Mouse (Mus musculus): ENCODE measurements at regions not wholly inside any gene's neighbourhood (a gene's known extent, or its start where the extent isn't known, plus 50 kb on each side); places are given as distances from the start of the nearest gene placed in this dataset.

- Histone ChIP-seq H3K36me3 (no peaks in the 10 kb centered on the region), H3K27me3 (ENCODE audit: low read depth, poor library complexity, severe bottlenecking) (no peaks in the 10 kb centered on the region), H3K27ac (replicated peaks) (no peak overlapping the region), H3K4me3 (no peak overlapping the region), H3K9me3 (replicated peaks) (no peaks in the 10 kb centered on the region), H3K4me1 (no peaks in the 10 kb centered on the region)
- no peak for DNase-seq (ENCODE audit: low spot score)
- WGBS = 82% methylated on average over 1 of the region's 1 CpGs
Observed at GRCm38 (mm10) chr15:42275117-42275516, 2141.0 kb downstream of the 9330182O14Rik start.

DNA sequence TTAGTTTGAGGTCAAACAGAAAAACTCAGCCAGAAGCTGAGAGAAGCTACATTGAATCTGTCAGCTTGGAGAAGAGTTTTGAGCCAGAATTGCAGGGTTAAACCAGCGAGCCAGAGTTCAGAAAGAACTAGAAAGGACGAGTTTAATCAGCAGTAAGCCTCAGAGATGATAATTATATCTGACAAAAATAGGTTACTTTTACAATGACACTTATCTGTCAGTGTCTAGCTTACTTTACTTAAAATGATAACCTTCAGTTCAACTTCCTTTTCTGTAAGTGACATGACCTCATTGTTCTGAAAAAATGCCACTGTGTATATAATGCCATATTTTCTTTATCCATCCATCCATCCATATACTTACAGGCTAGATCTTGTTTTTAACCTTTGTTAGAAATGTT, 2143.1 kb downstream of the 9330182O14Rik start:
- no peak for DNase-seq (ENCODE audit: low spot score)
- 82% methylated on average over 2 of the region's 2 CpGs for WGBS
- no peaks in the 10 kb centered on the region for H3K4me1 ChIP-seq
- no peak overlapping the region for H3K27ac ChIP-seq (replicated peaks)
- H3K27me3 ChIP-seq (ENCODE audit: low read depth, poor library complexity, severe bottlenecking) = no peaks in the 10 kb centered on the region
- H3K4me3 ChIP-seq = no peak overlapping the region
- H3K36me3 ChIP-seq = no peaks in the 10 kb centered on the region
- H3K9me3 ChIP-seq (replicated peaks) = no peaks in the 10 kb centered on the region

DNA sequence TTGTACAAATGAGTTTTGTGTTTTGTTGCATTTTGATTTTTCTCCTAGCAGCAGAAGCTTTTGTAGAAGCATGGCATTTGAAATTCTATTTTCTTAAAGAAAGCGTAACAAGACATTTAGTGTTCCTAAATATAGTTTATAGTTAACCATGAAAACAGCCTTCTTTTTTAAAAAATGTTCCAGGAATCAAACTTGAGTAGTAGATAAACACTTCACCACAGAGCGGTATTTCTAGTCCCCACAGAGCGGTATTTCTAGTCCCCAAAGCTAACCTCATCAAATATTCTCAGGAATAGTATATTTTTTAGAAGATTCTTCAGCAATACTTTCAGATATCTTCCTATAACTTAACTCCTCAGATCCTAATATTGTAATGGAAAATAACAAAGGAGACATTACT, 2146.6 kb downstream of the 9330182O14Rik start:
- no peaks in the 10 kb centered on the region for H3K36me3 ChIP-seq
- WGBS = 98% methylated on average over 3 of the region's 3 CpGs
- no peaks in the 10 kb centered on the region for H3K27me3 ChIP-seq (ENCODE audit: low read depth, poor library complexity, severe bottlenecking)
- H3K4me1 ChIP-seq = no peaks in the 10 kb centered on the region
- H3K27ac ChIP-seq (replicated peaks) = no peak overlapping the region
- DNase-seq (ENCODE audit: low spot score) = no peak
- no peaks in the 10 kb centered on the region for H3K9me3 ChIP-seq (replicated peaks)
- no peak overlapping the region for H3K4me3 ChIP-seq

GRCm38 (mm10) chr15:42296406-42296805, 2162.2 kb downstream of the 9330182O14Rik start:
- DNase-seq (ENCODE audit: low spot score) = no peak
- 53% methylated on average over 4 of the region's 4 CpGs for WGBS
- no peaks in the 10 kb centered on the region for H3K4me1 ChIP-seq
- no peaks in the 10 kb centered on the region for H3K9me3 ChIP-seq (replicated peaks)
- H3K4me3 ChIP-seq = no peak overlapping the region
- no peaks in the 10 kb centered on the region for H3K27me3 ChIP-seq (ENCODE audit: low read depth, poor library complexity, severe bottlenecking)
- no peak overlapping the region for H3K27ac ChIP-seq (replicated peaks)
- H3K36me3 ChIP-seq = no peaks in the 10 kb centered on the region

DNA sequence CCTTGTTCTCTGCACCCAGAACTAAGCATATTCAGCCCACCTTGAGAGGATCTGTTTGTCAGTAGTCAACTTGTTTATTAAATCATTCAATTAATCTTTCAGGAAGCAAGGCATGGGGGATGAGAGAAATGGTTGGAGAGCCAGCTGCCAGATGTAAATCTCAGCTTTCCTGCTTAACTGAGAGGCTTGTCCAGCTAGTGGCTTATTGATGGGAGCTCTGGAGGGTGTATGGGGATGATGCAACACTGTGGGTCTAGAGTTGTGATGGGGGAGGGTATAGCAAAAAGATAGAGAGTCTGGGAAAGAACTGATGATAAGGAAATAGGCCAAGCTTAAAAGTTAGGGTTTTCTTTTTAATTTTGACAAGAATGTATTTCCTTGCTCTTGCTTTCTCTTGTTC, 2163.3 kb downstream of the 9330182O14Rik start:
- Histone ChIP-seq H3K4me1 (no peaks in the 10 kb centered on the region), H3K36me3 (no peaks in the 10 kb centered on the region), H3K9me3 (replicated peaks) (no peaks in the 10 kb centered on the region)

GRCm38 (mm10) chr15:42301956-42302355, 2167.8 kb downstream of the 9330182O14Rik start:
- DNase-seq (ENCODE audit: low spot score) = no peak
- no peaks in the 10 kb centered on the region for H3K36me3 ChIP-seq
- no peak overlapping the region for H3K27ac ChIP-seq (replicated peaks)
- no peak overlapping the region for H3K4me3 ChIP-seq
- H3K9me3 ChIP-seq (replicated peaks) = no peaks in the 10 kb centered on the region
- H3K27me3 ChIP-seq (ENCODE audit: low read depth, poor library complexity, severe bottlenecking) = no peaks in the 10 kb centered on the region
- 86% methylated on average over 1 of the region's 1 CpGs for WGBS
- no peaks in the 10 kb centered on the region for H3K4me1 ChIP-seq

More for the DNA sequence above, 2163.3 kb downstream of the 9330182O14Rik start:
- no peak for DNase-seq (ENCODE audit: low spot score)
- no peak overlapping the region for H3K4me3 ChIP-seq
- no peak overlapping the region for H3K27ac ChIP-seq (replicated peaks)
- no peaks in the 10 kb centered on the region for H3K27me3 ChIP-seq (ENCODE audit: low read depth, poor library complexity, severe bottlenecking)

GRCm38 (mm10) chr15:42304097-42304496, 2169.9 kb downstream of the 9330182O14Rik start:
- DNase-seq (ENCODE audit: low spot score) = no peak
- Histone ChIP-seq H3K36me3 (no peaks in the 10 kb centered on the region), H3K27me3 (ENCODE audit: low read depth, poor library complexity, severe bottlenecking) (no peaks in the 10 kb centered on the region), H3K9me3 (replicated peaks) (no peaks in the 10 kb centered on the region), H3K4me1 (no peaks in the 10 kb centered on the region), H3K27ac (replicated peaks) (no peak overlapping the region), H3K4me3 (no peak overlapping the region)
- 83% methylated on average over 3 of the region's 3 CpGs for WGBS

DNA sequence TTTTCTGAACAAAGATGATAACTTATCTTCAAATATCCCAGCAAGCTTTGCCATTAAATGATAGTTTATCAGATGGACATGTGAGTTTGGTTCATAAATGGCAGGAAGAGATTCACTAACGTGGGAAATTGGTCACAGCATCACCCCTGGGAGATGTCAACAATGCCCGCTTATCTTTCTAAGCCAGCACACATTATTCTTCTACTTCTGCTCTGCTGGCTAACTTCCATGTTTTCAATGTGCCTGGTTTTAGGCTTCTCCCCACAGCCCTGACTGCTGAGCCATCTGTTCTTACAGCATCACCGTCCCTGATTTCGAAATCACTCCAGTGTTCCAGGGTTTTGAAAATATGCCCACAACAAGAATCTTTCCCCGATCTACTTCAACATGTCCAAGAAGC, 2175.4 kb downstream of the 9330182O14Rik start:
- 77% methylated on average over 5 of the region's 5 CpGs for WGBS
- Histone ChIP-seq H3K36me3 (no peaks in the 10 kb centered on the region), H3K9me3 (replicated peaks) (no peaks in the 10 kb centered on the region), H3K4me1 (no peaks in the 10 kb centered on the region), H3K4me3 (no peak overlapping the region), H3K27ac (replicated peaks) (no peak overlapping the region), H3K27me3 (ENCODE audit: low read depth, poor library complexity, severe bottlenecking) (no peaks in the 10 kb centered on the region)
- DNase-seq (ENCODE audit: low spot score) = no peak

GRCm38 (mm10) chr15:42311166-42311565, 2177.0 kb downstream of the 9330182O14Rik start:
- Histone ChIP-seq H3K36me3 (no peaks in the 10 kb centered on the region), H3K9me3 (replicated peaks) (no peaks in the 10 kb centered on the region), H3K27ac (replicated peaks) (no peak overlapping the region), H3K4me1 (no peaks in the 10 kb centered on the region), H3K27me3 (ENCODE audit: low read depth, poor library complexity, severe bottlenecking) (no peaks in the 10 kb centered on the region), H3K4me3 (no peak overlapping the region)
- 80% methylated on average over 4 of the region's 4 CpGs for WGBS
- DNase-seq (ENCODE audit: low spot score) = no peak

DNA sequence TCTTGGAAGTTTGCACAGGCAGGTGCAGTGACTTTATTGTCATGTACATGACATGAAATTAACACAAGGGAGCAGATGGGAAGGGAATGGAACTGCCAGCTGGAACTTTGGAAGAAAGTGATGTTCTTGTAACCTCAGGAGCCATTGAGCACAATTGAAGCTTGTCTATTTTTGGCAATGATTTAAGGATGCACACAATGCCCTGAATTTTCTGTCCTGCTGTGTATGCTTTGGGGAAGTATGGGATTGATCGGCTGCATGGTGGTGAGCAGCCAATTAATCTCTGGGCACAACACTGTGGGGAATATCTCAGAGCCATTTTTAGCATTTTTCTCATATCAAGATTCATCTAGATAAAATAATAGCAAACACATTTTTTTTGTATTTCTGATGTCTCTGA, 2186.2 kb downstream of the 9330182O14Rik start:
- no peaks in the 10 kb centered on the region for H3K36me3 ChIP-seq
- 0 out of 2 replicates have a peak, but pooled peaks cover 2% of the 10 kb centered on the region for H3K4me1 ChIP-seq
- no peak overlapping the region for H3K27ac ChIP-seq (replicated peaks)
- no peak overlapping the region for H3K4me3 ChIP-seq
- H3K9me3 ChIP-seq (replicated peaks) = no peaks in the 10 kb centered on the region
- DNase-seq (ENCODE audit: low spot score) = no peak
- WGBS = 92% methylated on average over 1 of the region's 1 CpGs
- no peaks in the 10 kb centered on the region for H3K27me3 ChIP-seq (ENCODE audit: low read depth, poor library complexity, severe bottlenecking)

DNA sequence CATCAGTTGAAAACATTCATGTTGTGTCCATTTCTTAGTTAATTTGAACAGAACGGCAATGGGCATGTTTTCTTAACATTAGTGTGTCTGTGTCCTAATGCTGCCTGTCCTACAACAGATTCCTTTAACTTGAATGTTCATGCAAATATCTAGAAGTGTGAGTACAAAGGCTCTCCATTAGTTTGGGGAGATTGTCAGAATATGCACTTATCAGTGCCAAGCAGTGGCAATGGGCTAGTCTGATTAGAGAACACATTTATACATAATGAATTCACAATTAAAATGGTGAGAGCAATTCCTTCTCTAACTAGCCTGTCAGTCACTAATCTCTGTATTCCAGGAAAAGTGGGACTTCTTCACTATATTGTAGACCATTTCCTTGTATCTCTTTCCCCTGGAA, 2188.8 kb downstream of the 9330182O14Rik start:
- no peak overlapping the region for H3K4me3 ChIP-seq
- no peaks in the 10 kb centered on the region for H3K9me3 ChIP-seq (replicated peaks)
- H3K36me3 ChIP-seq = no peaks in the 10 kb centered on the region
- DNase-seq (ENCODE audit: low spot score) = no peak
- 0 out of 2 replicates have a peak, but pooled peaks cover 3% of the 10 kb centered on the region for H3K4me1 ChIP-seq
- 98% methylated on average over 1 of the region's 1 CpGs for WGBS
- no peak overlapping the region for H3K27ac ChIP-seq (replicated peaks)
- H3K27me3 ChIP-seq (ENCODE audit: low read depth, poor library complexity, severe bottlenecking) = no peaks in the 10 kb centered on the region

GRCm38 (mm10) chr15:42325221-42325620, 2191.1 kb downstream of the 9330182O14Rik start:
- Histone ChIP-seq H3K36me3 (no peaks in the 10 kb centered on the region), H3K9me3 (replicated peaks) (no peaks in the 10 kb centered on the region), H3K4me3 (no peak overlapping the region), H3K27me3 (ENCODE audit: low read depth, poor library complexity, severe bottlenecking) (no peaks in the 10 kb centered on the region), H3K4me1 (0 out of 2 replicates have a peak, but pooled peaks cover 3% of the 10 kb centered on the region), H3K27ac (replicated peaks) (no peak overlapping the region)
- WGBS = 75% methylated on average over 4 of the region's 4 CpGs
- no peak for DNase-seq (ENCODE audit: low spot score)

- 89% methylated on average over 6 of the region's 6 CpGs for WGBS
- DNase-seq (ENCODE audit: low spot score) = no peak
- Histone ChIP-seq H3K27me3 (ENCODE audit: low read depth, poor library complexity, severe bottlenecking) (no peaks in the 10 kb centered on the region), H3K9me3 (replicated peaks) (no peaks in the 10 kb centered on the region), H3K4me1 (0 out of 2 replicates have a peak, but pooled peaks cover 3% of the 10 kb centered on the region), H3K36me3 (no peaks in the 10 kb centered on the region), H3K4me3 (no peak overlapping the region), H3K27ac (replicated peaks) (no peak overlapping the region)
Observed at GRCm38 (mm10) chr15:42328535-42328934, 2194.4 kb downstream of the 9330182O14Rik start.

DNA sequence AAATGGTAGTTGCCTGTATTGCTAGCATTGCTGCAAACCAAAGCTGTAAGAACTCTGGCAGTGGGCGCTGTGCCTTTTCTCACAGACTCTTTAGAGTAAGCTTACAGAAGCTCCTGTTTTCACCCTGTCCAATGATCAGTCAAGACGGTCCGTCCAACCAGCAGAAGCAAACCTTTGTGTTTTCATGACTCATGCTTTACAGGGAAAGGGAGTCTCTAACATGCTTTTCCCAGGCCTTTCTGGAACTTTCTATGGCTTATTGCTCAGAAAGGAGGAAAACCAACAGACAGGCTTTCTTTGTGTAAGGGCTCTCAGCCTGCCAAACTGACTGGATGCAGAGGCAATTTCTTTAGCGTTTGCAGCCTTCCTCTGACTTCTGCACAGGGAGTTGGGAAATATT, 2195.6 kb downstream of the 9330182O14Rik start:
- H3K27me3 ChIP-seq (ENCODE audit: low read depth, poor library complexity, severe bottlenecking) = no peaks in the 10 kb centered on the region
- H3K36me3 ChIP-seq = no peaks in the 10 kb centered on the region
- DNase-seq (ENCODE audit: low spot score) = no peak
- WGBS = 86% methylated on average over 4 of the region's 4 CpGs
- H3K27ac ChIP-seq (replicated peaks) = no peak overlapping the region
- no peaks in the 10 kb centered on the region for H3K9me3 ChIP-seq (replicated peaks)
- no peak overlapping the region for H3K4me3 ChIP-seq
- 0 out of 2 replicates have a peak, but pooled peaks cover 3% of the 10 kb centered on the region for H3K4me1 ChIP-seq
